Mouse (Mus musculus) bone marrow macrophage, adult 2 months (primary cell): ENCODE results near the gene Tgm2. TPM values are rescaled to one million over a fixed set of nuclear protein-coding genes. Genes with fewer than 3 reads are reported as not detected.

Experiments
- H3K27ac ChIP-seq: 2 replicates; pipeline ENCODE4 v1.5.1; 2012; ENCODE audit warnings: low read depth, low read length; ENCODE audit not compliant: insufficient read depth
- H3K4me1 ChIP-seq: 2 replicates; pipeline ENCODE4 v1.6.1; 2012; ENCODE audit warnings: low read length; ENCODE audit not compliant: control insufficient read depth, insufficient read depth
- H3K4me3 ChIP-seq: 2 replicates; pipeline ENCODE4 v1.5.1; 2012; ENCODE audit warnings: mild to moderate bottlenecking, low read length, moderate library complexity; ENCODE audit not compliant: insufficient read depth
- CTCF ChIP-seq: IDR thresholded peaks from 2 replicates; pipeline ENCODE4 v1.5.1; 2012; ENCODE audit warnings: low read depth, mild to moderate bottlenecking, low read length, moderate library complexity
- POLR2A ChIP-seq: IDR thresholded peaks from 2 replicates; pipeline ENCODE4 v1.6.1; 2012; ENCODE audit warnings: mild to moderate bottlenecking, low read depth, low read length, borderline replicate concordance
- polyA plus RNA-seq: library from polyadenylated mRNA; stranded (reverse); fragments of >200 nt; gene quantifications from 2 replicates; pipeline ENCODE4 v1.2.4, GENCODE M21; 2012; ENCODE audit not compliant: missing spikeins, insufficient read depth, insufficient read length

Gene Tgm2
- polyA plus RNA-seq, 1 experiment = 14.6 TPM

GRCm38 (mm10) chr2:158155101-158155500 lies 8.9 kb upstream of the Tgm2 start:
- no peak overlapping the region for H3K4me3 ChIP-seq
- TF ChIP-seq POLR2A (no peak), CTCF (no peak)
- H3K27ac ChIP-seq = no peak overlapping the region
- peaks cover 36% of the 10 kb centered on the region for H3K4me1 ChIP-seq

- Histone ChIP-seq H3K4me3 (no peak overlapping the region), H3K27ac (no peak overlapping the region), H3K4me1 (peaks cover 34% of the 10 kb centered on the region)
- no peak for TF ChIP-seq POLR2A
- no peak for TF ChIP-seq CTCF
These were observed 8.4 kb upstream of the Tgm2 start for GRCm38 (mm10) chr2:158154641-158155040.

- TF ChIP-seq POLR2A = no peak
- TF ChIP-seq CTCF = no peak
- Histone ChIP-seq H3K27ac (no peak overlapping the region), H3K4me1 (peaks cover 30% of the 10 kb centered on the region), H3K4me3 (peak overlapping the region; percentile 52)
These were observed 7.6 kb upstream of the Tgm2 start for GRCm38 (mm10) chr2:158153728-158154343.

GRCm38 (mm10) chr2:158152685-158153309 lies 6.6 kb upstream of the Tgm2 start:
- Histone ChIP-seq H3K4me3 (no peak overlapping the region), H3K27ac (no peak overlapping the region), H3K4me1 (peaks cover 30% of the 10 kb centered on the region)
- TF ChIP-seq POLR2A (no peak), CTCF (no peak)

- Histone ChIP-seq H3K27ac (no peak overlapping the region), H3K4me3 (no peak overlapping the region), H3K4me1 (peaks cover 20% of the 10 kb centered on the region)
- TF ChIP-seq POLR2A = no peak
- peak; percentile 33; the same call in 1 of the 2 replicates for TF ChIP-seq CTCF
These were observed 4.8 kb upstream of the Tgm2 start for GRCm38 (mm10) chr2:158151077-158151476.

GRCm38 (mm10) chr2:158146971-158147370 lies 735 bp upstream of the Tgm2 start:
- Histone ChIP-seq H3K27ac (no peak overlapping the region), H3K4me1 (peaks cover 21% of the 10 kb centered on the region), H3K4me3 (no peak overlapping the region)
- TF ChIP-seq CTCF (no peak), POLR2A (no peak)

GRCm38 (mm10) chr2:158145528-158146065 lies 639 bp downstream of the Tgm2 start:
- H3K27ac ChIP-seq = no peak overlapping the region
- TF ChIP-seq CTCF (no peak), POLR2A (no peak)
- peaks cover 21% of the 10 kb centered on the region for H3K4me1 ChIP-seq
- H3K4me3 ChIP-seq = peak overlapping the region; percentile 52

GRCm38 (mm10) chr2:158144750-158145527 lies 1.3 kb downstream of the Tgm2 start:
- TF ChIP-seq POLR2A = no peak
- TF ChIP-seq CTCF = no peak

GRCm38 (mm10) chr2:158144263-158144662 lies 2.0 kb downstream of the Tgm2 start:
- Histone ChIP-seq H3K4me3 (no peak overlapping the region), H3K27ac (no peak overlapping the region), H3K4me1 (peaks cover 21% of the 10 kb centered on the region)
- no peak for TF ChIP-seq CTCF

More at GRCm38 (mm10) chr2:158144750-158145527, 1.3 kb downstream of the Tgm2 start:
- peaks cover 21% of the 10 kb centered on the region for H3K4me1 ChIP-seq
- peak overlapping the region; percentile 52; the same call in 1 of the 2 replicates for H3K4me3 ChIP-seq
- H3K27ac ChIP-seq = no peak overlapping the region
